In genomic region chr15:25789241-25789640, GRCm38 (mm10) we compare ENCODE assay signal across 21 mouse cellular contexts. TPM values are rescaled to one million over a fixed set of nuclear protein-coding genes. Genes with fewer than 3 reads are reported as not detected.
DNase-seq lines count a peak whose midpoint lies in the region; ATAC-seq and TF ChIP-seq lines count a peak whose summit lies in the region.
"Had no signal": no experiment of that assay in that cellular context is flagged by ENCODE, and none has a peak within 500 bp of the region (broad histone marks: within the 10 kb centered on the region; RNA-seq: fewer than 3 reads in every experiment).

No protein-coding gene starts in this region.

- H3K9me3 ChIP-seq in heart, embryonic 15.5 days (replicated peaks) = no peaks in the 10 kb centered on the region
- no peaks in the 10 kb centered on the region for H3K9me3 ChIP-seq in kidney, embryonic 16.5 days (ENCODE audit: low read length)
- H3K9me3 ChIP-seq in stomach, embryonic 16.5 days (replicated peaks; ENCODE audit: control insufficient read depth, low read length) = no peaks in the 10 kb centered on the region
- H3K9me3 ChIP-seq in stomach, postnatal 0 days (ENCODE audit: control insufficient read depth, low read length) = no peaks in the 10 kb centered on the region
- no peaks in the 10 kb centered on the region for H3K9me3 ChIP-seq in intestine, postnatal 0 days (ENCODE audit: control insufficient read depth)
- H3K9me3 ChIP-seq: embryonic facial prominence, embryonic 15.5 days; heart, embryonic 12.5 days had no signal

- H3K4me1 ChIP-seq in heart, embryonic 15.5 days (replicated peaks) = 0 out of 2 replicates have a peak, but pooled peaks cover 5% of the 10 kb centered on the region
- H3K4me1 ChIP-seq in kidney, embryonic 16.5 days (ENCODE audit: insufficient read depth, low read length) = peaks cover 25% of the 10 kb centered on the region; the same call in 1 of the 2 replicates
- no peaks in the 10 kb centered on the region for H3K4me1 ChIP-seq in stomach, embryonic 16.5 days (ENCODE audit: control insufficient read depth, insufficient read depth, low read length)
- H3K4me1 ChIP-seq in stomach, postnatal 0 days (replicated peaks; ENCODE audit: control insufficient read depth, insufficient read depth) = no peaks in the 10 kb centered on the region
- no peaks in the 10 kb centered on the region for H3K4me1 ChIP-seq in intestine, postnatal 0 days (replicated peaks; ENCODE audit: control insufficient read depth, insufficient read depth, low read length)
- H3K4me1 ChIP-seq: heart, embryonic 12.5 days had no signal

- TF ChIP-seq CTCF in stomach, postnatal 0 days (IDR thresholded peaks at IDR 0.05; ENCODE audit: low read depth) = no peak
- no peak for TF ChIP-seq CTCF in intestine, postnatal 0 days (IDR thresholded peaks at IDR 0.05; ENCODE audit: low read depth)

- TF ChIP-seq EP300 in stomach, postnatal 0 days (optimal IDR thresholded peaks at IDR 0.05) = no peak

- WGBS in heart, embryonic 15.5 days = 74% methylated on average over 10 of the region's 10 CpGs
- WGBS in kidney, embryonic 16.5 days = 61% methylated on average over 10 of the region's 10 CpGs
- WGBS in stomach, embryonic 16.5 days = 84% methylated on average over 10 of the region's 10 CpGs
- 84% methylated on average over 10 of the region's 10 CpGs for WGBS in stomach, postnatal 0 days
- WGBS in intestine, postnatal 0 days = 85% methylated on average over 10 of the region's 10 CpGs

- no peak overlapping the region for H3K4me2 ChIP-seq in heart, embryonic 15.5 days
- H3K4me2 ChIP-seq in kidney, embryonic 16.5 days (replicated peaks; ENCODE audit: low read depth, low read length) = no peak overlapping the region
- H3K4me2 ChIP-seq in stomach, embryonic 16.5 days (ENCODE audit: low read depth, low read length) = no peak overlapping the region
- no peak overlapping the region for H3K4me2 ChIP-seq in stomach, postnatal 0 days (replicated peaks; ENCODE audit: low read depth)
- H3K4me2 ChIP-seq in intestine, postnatal 0 days (replicated peaks; ENCODE audit: low read depth) = no peak overlapping the region
- H3K4me2 ChIP-seq: embryonic facial prominence, embryonic 15.5 days; heart, embryonic 12.5 days had no signal

- H3K27ac ChIP-seq in heart, embryonic 15.5 days = peak overlapping the region; percentile 35
- H3K27ac ChIP-seq in kidney, embryonic 16.5 days (ENCODE audit: low read length) = peak overlapping the region; percentile 26; the same call in 1 of the 2 replicates
- H3K27ac ChIP-seq in stomach, embryonic 16.5 days (ENCODE audit: low read length) = 0 out of 2 replicates have a peak overlapping the region, but pooled peaks have one; percentile 9
- no peak overlapping the region for H3K27ac ChIP-seq in stomach, postnatal 0 days (replicated peaks)
- H3K27ac ChIP-seq in intestine, postnatal 0 days (ENCODE audit: low read depth, low read length) = no peak overlapping the region
- H3K27ac ChIP-seq: embryonic facial prominence, embryonic 15.5 days; kidney, postnatal 0 days; layer of hippocampus, adult 2 months had no signal

- no peak for DNase-seq in heart, adult 8-10 months (ENCODE audit: low spot score)
- DNase-seq in kidney, postnatal 36 days = no peak
- DNase-seq in stomach, postnatal 0 days (ENCODE audit: low spot score) = no peak
- no peak for DNase-seq in right cerebral cortex, adult 18-20 months
- DNase-seq: adrenal gland, adult 8-10 months; cerebellum, postnatal 10 days; gastrocnemius, adult 2 months; layer of hippocampus, postnatal 36 days; liver; right cerebral cortex, postnatal 14 days; spleen, adult 18-20 months; thymus, adult 18-20 months had no signal

- no peak for ATAC-seq in heart, embryonic 15.5 days (replicated peaks; ENCODE audit: insufficient number of reproducible peaks, insufficient read depth, low FRiP score, low read depth)
- no peak for ATAC-seq in kidney, embryonic 16.5 days (ENCODE audit: low FRiP score, low TSS enrichment)
- no peak for ATAC-seq in stomach, embryonic 16.5 days (ENCODE audit: insufficient read depth, low FRiP score)
- no peak for ATAC-seq in stomach, postnatal 0 days (ENCODE audit: low FRiP score, low TSS enrichment)
- no peak for ATAC-seq in intestine, postnatal 0 days
- ATAC-seq: inflammation-experienced regulatory T-cells, adult 6 months had no signal

- H3K4me3 ChIP-seq in heart, embryonic 15.5 days = no peak overlapping the region
- no peak overlapping the region for H3K4me3 ChIP-seq in kidney, embryonic 16.5 days (ENCODE audit: low read length)
- H3K4me3 ChIP-seq in stomach, embryonic 16.5 days (replicated peaks; ENCODE audit: low read length) = no peak overlapping the region
- H3K4me3 ChIP-seq in stomach, postnatal 0 days (ENCODE audit: low read depth, low read length) = no peak overlapping the region
- H3K4me3 ChIP-seq in intestine, postnatal 0 days (ENCODE audit: low read depth, low read length) = no peak overlapping the region
- H3K4me3 ChIP-seq: embryonic facial prominence, embryonic 15.5 days; gastrocnemius, adult 2 months; heart, embryonic 12.5 days; layer of hippocampus, adult 2 months had no signal

- H3K27me3 ChIP-seq in heart, embryonic 15.5 days = no peaks in the 10 kb centered on the region
- no peaks in the 10 kb centered on the region for H3K27me3 ChIP-seq in kidney, embryonic 16.5 days (ENCODE audit: insufficient read depth, low read length)
- no peaks in the 10 kb centered on the region for H3K27me3 ChIP-seq in stomach, embryonic 16.5 days (ENCODE audit: control insufficient read depth, insufficient read depth, low read length)
- no peaks in the 10 kb centered on the region for H3K27me3 ChIP-seq in stomach, postnatal 0 days (ENCODE audit: control insufficient read depth, insufficient read depth, low read length)
- no peaks in the 10 kb centered on the region for H3K27me3 ChIP-seq in intestine, postnatal 0 days (replicated peaks; ENCODE audit: control insufficient read depth, insufficient read depth, low read length)
- H3K27me3 ChIP-seq: embryonic facial prominence, embryonic 15.5 days; heart, embryonic 12.5 days had no signal

- no peak overlapping the region for H3K9ac ChIP-seq in heart, embryonic 15.5 days
- no peak overlapping the region for H3K9ac ChIP-seq in kidney, embryonic 16.5 days (replicated peaks; ENCODE audit: low read length)
- no peak overlapping the region for H3K9ac ChIP-seq in stomach, embryonic 16.5 days (ENCODE audit: low read length)
- H3K9ac ChIP-seq in stomach, postnatal 0 days (ENCODE audit: low read length) = no peak overlapping the region
- no peak overlapping the region for H3K9ac ChIP-seq in intestine, postnatal 0 days (ENCODE audit: low read depth, low read length)
- H3K9ac ChIP-seq: embryonic facial prominence, embryonic 15.5 days; heart, embryonic 12.5 days had no signal

- H3K36me3 ChIP-seq in heart, embryonic 15.5 days = peaks cover 20% of the 10 kb centered on the region
- H3K36me3 ChIP-seq in kidney, embryonic 16.5 days (ENCODE audit: insufficient read depth, low read length) = peaks cover 77% of the 10 kb centered on the region
- peaks cover 37% of the 10 kb centered on the region for H3K36me3 ChIP-seq in stomach, embryonic 16.5 days (ENCODE audit: control insufficient read depth, insufficient read depth, low read length)
- H3K36me3 ChIP-seq in stomach, postnatal 0 days (ENCODE audit: control insufficient read depth, insufficient read depth, low read length) = peaks cover 34% of the 10 kb centered on the region
- peaks cover 81% of the 10 kb centered on the region for H3K36me3 ChIP-seq in intestine, postnatal 0 days (ENCODE audit: control insufficient read depth, insufficient read depth)

RNA-seq across cellular contexts. Expression of gene Retreg1, which starts 53.7 kb away (rescaled TPM):
- polyA plus RNA-seq in heart, embryonic 15.5 days (2015; fragmentation: Nextera tagmentation; extraction: Ambion mirVana) = 60.3 and 84.6 TPM in 2 replicates
- 100 to 1,000 TPM; 197 to 344 (median 283) TPM for total RNA-seq in heart, adult 8-10 months (2022)
- polyA plus RNA-seq in kidney, embryonic 16.5 days (2015; fragmentation: Nextera tagmentation; extraction: Ambion mirVana) = 21.5 and 22.0 TPM in 2 replicates
- 19.5 and 19.7 TPM in 2 replicates for polyA plus RNA-seq in stomach, embryonic 16.5 days (2015; fragmentation: Nextera tagmentation; extraction: Ambion mirVana)
- polyA plus RNA-seq in stomach, postnatal 0 days (2015; fragmentation: Nextera tagmentation; extraction: Ambion mirVana) = 32.8 and 33.6 TPM in 2 replicates
- 37.8 and 41.5 TPM in 2 replicates for polyA plus RNA-seq in intestine, postnatal 0 days (2015; fragmentation: Nextera tagmentation; extraction: Ambion mirVana)

Comparison
In these comparisons a context has a peak if more than half of its experiments do, and no peak if none do; other contexts are left out.
1. H3K27ac ChIP-seq: peak in heart, embryonic 15.5 days (single experiment), kidney, embryonic 16.5 days (single experiment) and stomach, embryonic 16.5 days (single experiment); none in stomach, postnatal 0 days (single experiment) and intestine, postnatal 0 days (single experiment).